Mouse (Mus musculus) bone marrow, adult 2 months (tissue): ENCODE data around the gene Col8a2.

Source experiments
- CTCF ChIP-seq: fragments of 200-500 bp; IDR thresholded peaks from 2 replicates; pipeline ENCODE4 v1.5.1; 2011; ENCODE audit warnings: low read length, control low read depth; ENCODE audit not compliant: control insufficient read depth, insufficient read depth
- POLR2A ChIP-seq: fragments of 200-500 bp; IDR thresholded peaks from 2 replicates; pipeline ENCODE4 v1.6.1; 2011; ENCODE audit warnings: low read depth, mild to moderate bottlenecking, control low read depth, low read length, borderline replicate concordance; ENCODE audit not compliant: control insufficient read depth

DNA sequence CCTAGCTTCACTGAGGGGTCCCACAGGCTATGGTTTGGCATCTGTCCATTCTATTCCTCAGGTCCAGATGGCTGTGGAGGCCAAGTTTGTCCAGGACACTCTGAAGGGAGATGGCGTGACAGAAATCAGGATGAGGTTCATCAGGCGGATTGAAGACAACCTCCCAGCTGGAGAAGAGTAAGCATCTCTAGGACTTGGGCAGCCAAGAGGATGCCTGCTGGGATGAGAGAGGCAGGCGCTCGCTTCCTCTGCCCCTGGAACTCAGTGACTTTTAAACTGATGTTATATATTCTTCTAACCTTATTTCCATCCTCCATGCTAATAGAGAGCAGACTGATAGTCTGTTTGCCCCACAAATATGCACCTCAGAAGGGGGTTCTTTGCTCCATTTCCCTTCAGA lies 11.5 kb upstream of the Col8a2 start:
- TF ChIP-seq POLR2A (no peak), CTCF (no peak)
